Mouse (Mus musculus) cerebellum, postnatal 10 days (tissue): ENCODE data around the gene Kcnk5.

Experiments used
- DNase-seq, 2 experiments: peaks; one replicate each; pipeline ENCODE4 v3.0.0; 2021; ENCODE audit warnings: mixed read lengths in 2 of 2

The Kcnk5 gene

DNA sequence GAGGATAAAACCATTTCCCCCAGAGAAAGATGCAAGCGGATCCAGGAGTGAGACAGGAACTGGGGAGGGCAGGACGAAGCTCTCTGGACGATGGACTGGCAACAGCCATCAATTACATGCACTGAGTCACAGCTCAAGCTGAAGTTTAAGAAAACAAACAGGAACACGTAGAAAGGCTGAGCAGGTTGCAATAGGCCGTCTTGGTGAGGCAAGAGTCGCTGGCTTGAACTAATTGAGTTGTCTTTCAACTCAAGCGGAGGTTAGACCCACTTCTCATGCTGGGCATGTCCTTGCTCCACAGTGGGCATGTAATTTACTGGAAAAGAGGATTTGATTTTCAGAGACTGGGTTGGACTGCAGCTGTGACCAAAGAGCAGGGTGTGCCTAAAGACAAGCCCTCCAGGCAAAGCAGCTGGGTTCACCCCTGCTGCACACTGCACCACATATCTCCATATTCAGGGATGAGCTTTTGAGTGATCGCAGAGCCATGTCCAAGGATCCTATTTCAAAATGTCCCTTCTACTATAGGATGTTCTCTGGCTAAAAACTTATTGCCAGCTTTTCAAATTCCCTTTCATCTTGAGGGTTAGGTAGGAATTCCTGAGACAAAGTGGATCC is 19.6 kb upstream of the Kcnk5 start:
- no peak for DNase-seq

DNA sequence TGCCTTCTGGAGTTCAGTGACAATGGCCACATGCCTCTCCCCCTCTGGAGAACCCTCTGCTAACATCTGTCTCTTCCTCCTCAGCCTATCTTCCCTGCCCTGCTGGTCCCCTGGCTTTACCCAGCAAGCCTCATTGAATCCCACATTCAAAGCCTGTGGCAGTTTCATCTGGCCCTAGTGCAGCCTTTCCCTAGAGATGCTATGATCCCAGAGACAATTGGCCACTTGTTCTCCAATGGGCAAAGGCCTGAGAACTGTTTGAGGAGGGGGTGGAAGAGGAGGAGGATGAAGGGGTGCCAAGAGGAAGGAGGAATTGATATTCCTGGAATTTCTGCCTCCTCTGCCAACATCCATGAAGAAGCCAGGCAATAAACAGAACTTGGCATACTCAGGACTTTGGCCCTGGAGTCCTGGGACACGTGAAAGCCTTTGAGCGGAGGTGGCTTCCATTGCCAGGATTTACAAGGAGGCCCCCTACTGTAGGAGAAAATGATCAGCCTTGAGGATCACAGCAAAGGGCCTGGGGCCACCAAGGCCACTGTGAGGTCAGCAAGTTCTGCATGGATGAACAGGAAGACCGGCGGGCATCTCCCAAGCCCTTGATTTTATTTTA is 11.6 kb upstream of the Kcnk5 start:
- peak in 1 of 2 experiments; percentile 12 for DNase-seq

DNA sequence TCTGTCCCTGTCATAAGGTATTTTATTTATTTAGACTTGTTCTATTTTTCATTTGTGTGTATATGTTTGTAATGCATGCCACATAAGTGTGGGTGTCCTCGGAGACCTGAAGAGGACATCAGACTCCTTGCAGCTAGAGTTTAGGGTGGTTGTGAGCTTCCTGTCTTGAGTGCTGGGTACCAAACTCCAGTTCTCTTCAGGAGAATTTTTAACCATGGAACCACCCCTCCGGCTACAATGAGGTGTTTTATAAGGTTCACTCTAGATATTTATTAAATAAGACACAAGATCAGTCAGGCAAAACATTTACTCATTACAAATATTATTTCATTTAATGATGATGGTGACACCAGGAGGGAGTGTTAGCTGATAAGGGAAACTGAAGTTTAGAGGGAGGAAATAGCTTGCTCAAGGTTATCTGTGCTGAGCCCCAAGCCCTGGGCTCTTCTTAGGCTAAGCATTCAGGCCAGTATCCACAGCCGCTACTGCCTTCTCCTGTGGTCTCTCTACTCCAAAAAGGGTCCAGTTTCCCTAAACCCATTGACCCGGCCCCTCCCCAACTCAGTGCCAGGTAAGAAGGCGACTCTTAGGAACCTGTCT is 9.6 kb upstream of the Kcnk5 start:
- no peak for DNase-seq

DNA sequence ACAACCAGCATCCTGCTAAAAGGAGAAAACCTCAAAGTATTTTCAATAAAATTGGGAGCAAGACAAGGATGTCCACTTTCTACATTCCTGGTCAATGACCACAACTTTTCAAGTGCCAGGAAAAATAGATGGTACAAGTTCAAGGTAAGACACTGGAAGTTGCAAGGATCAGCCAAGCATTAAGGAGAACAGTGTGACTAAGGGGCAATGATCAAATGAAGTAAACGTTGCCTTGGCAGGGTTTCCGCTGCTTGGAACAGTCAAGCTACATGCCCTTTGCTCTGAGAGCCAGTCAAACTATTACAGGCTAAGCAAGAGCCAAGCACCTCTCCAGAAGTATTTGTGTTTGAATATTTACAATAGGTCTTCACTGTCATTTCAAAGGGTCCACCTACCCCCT is 8.1 kb upstream of the Kcnk5 start:
- DNase-seq, result no peak

DNA sequence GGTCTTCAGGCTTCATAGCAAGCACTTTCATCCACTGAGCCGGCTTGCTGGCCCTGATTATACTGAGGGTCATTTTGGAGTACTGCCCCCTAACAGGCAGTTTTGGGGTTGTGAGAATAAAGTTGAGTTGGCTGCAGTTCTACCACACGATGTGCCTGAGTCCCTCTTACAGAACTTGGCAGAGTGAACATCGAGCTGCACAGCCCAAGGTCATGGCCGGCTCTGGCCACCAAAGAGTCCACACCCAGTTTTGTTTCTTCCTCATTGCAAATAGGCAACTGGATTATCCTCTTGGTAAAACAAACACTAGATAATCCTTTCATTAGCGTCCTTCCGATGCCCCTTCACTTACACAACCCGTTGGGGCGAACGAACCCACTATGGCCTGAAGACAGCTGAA is 3.8 kb upstream of the Kcnk5 start:
- no peak for DNase-seq

DNA sequence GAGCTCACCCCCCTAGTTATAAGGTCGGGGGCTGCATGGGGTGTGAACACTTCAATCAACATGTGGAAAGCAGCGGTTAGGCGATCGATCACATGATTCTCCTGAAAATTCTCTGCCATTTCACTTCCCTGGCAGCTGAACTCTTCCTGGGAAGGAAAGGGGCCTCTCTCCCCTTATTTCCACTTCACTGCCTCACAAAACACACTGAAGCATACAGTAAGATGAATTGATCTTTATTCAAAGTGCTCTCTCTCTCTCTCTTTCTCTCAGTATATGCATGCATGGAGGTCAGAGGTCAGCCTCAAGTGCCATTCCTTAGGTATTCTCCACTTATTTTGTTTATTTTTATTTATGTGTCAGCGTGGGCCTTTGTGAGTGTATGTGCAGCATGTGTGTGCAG is 2.1 kb upstream of the Kcnk5 start:
- DNase-seq, result no peak

DNA sequence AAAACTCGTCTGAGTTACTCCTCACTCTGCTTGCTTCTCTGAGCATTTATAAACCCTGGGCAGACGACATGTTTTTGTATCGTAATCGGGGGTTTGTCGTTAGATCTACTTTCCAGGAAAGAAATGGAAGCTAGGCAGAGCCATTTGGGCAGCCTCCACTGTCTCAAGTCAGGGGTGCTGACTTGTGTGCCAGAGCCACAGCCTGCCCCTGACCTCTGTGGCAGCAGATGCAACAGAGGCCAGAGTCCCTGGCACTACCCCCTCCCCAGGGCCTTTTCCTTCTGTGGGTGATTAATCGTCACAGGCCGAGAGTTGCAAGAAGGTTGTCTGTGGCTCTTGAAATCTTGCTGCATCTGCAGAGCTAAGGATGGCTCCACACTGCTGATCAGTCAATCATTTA is 987 bp upstream of the Kcnk5 start:
- no peak for DNase-seq

DNA sequence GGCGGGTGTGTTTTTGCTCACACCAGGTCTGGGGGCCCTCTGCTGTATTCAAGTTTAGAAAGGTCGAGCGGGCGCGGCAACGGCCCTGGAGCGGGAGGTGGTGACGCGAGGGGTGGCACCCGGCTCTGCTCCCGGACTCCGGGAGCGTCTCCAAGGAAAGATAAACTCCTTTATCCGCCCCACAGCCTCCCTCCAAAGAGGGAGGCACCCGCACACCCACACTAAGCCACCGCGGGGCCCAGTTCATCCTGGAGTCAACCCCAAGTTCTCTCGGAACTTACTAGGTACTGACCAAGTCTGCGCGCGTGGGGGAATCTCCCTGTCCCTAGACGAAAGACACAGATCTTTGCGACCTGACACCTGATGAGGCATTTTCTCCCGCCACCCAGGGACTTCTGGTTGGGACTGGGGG is 852 bp downstream of the Kcnk5 start:
- DNase-seq, result no peak

DNA sequence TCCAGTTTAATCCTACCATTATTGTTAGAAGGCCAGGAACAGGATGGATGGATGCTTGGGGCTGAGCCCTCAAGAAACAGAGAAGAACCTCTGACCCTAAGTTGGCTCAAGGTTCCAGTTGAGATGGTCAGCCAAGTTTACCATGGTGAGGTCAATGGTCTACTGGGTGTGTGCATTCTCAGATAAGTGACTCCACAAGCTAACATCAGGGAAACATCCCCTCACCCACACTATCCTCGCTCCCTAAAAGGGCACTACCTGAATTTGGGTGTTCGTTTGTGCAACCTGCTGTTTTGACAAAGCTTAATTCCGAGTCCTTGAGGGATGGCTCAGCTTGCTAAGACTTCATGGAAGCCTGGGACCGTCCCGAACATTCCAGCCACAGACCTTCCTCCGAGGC is 1.3 kb downstream of the Kcnk5 start:
- no peak for DNase-seq

DNA sequence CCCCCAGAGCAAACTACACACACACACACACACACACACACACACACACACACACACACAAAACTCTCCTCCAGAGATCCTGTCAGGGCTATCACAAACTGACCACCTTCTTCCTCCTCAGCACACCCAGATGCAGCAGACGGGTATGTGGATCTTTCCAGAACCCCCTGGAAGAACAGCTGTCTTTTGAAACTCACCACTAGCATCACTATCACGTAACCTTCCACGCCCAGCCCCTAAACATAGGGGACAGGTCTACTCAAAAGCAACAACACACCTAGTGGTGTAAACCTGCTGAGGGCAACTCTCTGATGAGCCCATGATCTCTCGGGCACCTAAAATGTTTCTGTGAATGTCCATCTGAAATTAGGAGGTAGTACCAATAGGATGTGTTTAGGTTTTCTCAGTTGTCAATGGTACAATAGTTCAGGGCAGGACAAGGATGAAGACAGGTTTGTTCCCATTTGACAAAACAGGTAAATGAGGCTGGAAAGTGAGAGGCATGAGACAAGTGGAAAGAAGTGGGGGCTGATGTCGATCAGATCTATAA is 1.8 kb downstream of the Kcnk5 start:
- no peak for DNase-seq

DNA sequence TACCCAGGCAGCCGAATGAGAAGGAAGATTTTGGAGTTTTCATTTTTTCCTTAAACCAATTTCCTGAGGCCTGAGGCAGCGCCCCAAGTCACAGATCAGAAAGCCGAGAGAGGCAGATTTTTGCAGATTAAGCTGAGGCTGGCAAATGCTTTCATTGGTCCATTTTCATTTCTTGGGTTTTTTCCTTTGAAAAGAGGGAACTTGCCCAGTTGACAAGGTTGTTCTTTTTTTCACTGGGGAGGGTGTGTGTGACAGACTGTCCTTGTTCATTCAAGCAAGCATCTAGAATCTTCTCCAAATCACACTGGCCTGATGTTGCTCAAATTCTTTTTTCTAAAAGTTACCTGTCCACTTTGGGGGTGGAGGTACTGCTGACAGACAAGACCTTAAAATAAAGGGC is 2.5 kb downstream of the Kcnk5 start:
- DNase-seq, result no peak

DNA sequence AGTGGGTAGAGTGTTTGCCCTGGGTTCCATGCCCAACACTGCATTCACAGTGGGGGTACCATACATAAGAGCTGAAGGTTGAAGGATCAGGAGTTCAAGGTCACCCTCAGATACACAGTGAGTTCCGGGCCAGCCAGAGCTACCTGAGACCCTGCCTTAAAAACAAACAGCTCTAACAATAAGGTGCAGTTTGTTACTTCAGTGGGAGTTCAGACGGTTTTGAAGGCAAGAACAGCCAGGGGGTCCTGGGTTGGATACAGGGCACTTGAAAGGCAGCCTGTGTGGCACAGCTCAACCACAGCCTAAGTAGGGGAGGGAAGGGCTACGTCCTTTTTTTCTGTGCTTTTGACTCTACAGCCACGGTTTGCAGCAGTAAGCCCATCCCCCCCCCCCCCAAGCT is 3.0 kb downstream of the Kcnk5 start:
- DNase-seq, result no peak

DNA sequence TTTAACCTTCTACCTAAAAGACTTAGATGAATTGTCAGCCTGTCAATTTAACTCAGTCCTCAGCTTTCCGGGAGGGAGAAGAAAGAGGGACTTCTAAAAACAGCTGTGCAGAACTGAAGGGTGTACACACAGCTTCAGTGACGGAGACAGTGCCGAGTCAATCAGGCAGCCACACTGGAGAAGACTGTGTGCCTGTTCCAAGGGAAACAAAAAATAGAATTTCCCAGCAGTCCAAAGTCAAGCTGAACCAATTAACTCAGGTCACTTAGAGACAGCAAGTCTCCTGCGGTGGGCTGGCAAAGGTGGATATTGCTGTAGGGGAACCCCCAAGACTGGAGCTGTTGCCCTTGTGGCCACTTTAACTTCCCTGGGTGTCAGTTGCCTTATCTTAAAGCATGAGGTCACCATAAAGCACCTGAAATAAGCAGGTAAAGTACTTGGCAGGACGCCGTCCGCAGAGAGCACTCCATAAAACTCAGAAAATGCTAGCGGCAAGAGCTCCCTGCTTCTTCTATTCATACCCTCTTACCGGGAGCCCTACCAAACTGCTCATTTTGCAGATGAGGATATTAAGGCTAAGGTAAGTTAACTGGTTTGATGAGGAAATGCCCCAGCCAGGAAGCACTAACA is 4.0 kb downstream of the Kcnk5 start:
- DNase-seq, result no peak

DNA sequence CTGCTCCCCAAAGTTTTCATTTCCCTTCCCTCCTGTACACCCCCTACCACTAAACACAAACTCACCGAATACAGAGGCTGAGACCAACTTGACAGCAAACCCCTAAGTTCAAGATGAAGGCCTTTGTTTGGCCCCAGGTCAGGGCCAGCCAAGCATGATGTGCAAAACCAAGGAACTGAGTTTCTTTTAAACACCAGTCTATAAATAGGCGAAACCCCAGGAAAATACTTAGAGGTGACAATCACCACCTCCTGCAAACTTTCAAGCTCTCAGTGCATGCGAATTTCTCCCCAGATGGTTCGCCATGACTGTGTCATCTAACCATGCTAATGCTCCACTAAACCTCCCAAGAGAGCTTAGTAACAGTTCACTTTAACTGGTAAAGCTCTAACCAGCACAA is 5.9 kb downstream of the Kcnk5 start:
- no peak for DNase-seq

DNA sequence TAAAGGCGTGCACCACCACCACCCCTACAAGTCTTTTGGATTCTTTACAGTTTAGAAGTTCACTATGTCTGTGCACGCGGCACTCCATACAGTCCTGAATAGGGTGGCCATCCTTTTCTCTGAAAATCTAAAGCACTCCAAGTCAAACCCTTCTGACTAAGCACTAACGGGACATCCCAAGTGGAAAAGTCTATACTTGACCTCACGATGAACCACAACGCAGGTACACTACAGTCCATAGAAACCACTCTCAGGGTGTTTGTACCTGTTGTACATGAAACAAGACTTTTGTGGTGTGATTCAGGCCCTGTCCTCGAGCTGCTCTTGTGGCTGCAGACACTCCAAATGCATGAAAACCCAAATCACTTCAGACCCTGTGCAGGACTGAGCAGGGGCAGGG is 6.5 kb downstream of the Kcnk5 start:
- no peak for DNase-seq

DNA sequence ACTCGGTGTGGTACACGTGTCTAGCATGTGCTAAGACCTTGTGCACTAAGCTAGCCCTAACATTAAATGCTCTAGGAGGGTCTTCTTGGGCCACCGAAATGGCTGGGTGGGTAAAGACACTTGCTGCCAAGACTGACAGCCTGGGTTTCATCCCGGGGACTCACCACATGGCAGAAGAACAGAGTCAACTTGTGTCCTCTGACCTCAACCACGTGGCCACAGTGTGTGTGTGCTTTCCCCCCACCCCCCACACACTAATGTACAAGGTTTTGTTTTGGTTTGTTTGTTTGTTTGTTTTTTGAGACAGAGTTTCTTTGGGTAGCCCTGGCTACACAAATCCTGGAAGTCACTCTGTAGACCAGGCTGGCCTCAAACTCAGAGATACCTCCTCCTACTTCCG is 6.9 kb downstream of the Kcnk5 start:
- DNase-seq, result no peak

DNA sequence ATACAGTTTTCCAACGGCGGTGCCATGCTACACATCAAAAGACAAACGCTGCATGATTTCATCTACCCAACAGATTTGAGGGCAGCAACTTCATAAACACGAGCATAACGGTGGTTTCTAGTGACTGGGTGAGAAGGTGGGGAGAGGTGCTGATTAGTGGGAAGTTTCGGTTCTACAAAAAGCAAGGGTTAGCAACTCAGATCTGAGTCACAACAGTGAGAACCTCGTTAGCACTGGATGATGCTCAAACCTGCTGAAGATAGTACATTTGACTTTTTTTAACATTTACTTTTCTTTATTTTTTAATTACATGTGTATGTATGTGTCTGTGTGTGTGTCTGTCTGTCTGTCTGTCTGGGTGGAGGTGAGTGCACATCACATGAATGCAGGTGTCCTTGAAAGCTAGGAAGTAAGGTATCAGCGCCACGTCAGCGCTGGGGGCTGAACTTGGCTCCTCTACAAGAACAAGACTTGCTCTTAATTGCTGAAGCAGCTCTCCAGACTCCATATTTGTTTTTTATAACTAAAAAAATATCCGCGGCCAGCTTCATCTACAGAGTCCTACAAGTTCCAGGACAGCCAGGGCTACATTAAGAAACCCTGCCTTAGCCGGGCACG is 7.6 kb downstream of the Kcnk5 start:
- no peak for DNase-seq

DNA sequence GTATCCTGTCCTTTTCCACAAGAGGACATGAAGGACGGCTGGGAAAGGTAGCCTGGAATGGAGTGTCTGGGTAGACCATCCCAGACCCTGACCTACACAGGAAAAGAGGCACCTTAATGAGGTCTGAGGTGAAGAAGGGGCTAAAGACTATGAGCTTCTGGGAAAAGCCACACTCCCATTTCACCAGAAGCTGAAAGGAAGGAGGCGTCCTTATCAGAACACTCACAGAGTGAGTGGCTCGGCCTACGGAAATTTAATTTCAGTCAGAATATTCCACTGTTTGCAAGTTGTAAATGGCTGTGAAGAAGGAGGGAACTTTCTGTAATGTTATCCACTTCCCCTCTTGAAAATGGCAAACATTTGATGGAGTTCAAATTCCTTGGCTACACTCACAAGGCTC is 8.7 kb downstream of the Kcnk5 start:
- no peak for DNase-seq

DNA sequence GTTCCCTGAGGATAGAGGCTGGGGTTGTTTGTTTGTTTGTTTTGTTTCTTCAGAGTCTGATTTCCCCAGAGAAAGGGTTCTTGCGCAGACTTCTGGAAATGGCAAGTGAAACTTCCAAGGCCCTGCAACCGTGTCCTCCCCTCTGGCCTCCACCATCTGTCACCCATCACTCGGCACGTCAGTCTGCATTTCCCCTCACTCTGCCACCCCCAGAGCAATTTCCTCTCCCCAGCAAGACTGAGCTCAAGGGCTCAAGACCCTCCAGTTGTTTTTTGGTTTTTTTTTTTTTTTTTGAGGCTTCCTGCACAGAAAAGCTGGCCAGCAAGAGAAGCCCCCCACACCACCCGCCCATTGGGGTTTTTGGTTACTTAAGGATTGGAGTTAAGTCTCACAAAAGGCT is 9.1 kb downstream of the Kcnk5 start:
- DNase-seq, result no peak

DNA sequence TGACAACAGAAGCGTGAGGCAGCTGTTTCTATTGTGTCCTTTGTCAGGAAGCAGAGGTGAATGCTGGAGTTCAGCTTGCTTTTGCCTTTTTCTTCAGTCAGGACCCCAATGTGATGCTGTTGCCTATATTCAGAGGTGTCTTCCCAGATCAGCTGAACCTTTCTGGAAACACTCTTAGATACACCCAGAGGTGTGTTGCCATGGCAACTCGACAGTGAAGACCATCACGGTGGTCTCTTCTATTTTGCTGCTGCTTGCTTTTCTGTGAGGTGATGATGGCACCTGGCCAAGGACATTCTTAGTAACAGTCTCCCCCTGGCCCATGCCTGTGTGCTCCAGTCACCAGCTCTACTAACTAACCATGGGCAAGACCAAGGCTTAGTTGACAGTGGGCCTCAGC is 9.8 kb downstream of the Kcnk5 start:
- peak in 1 of 2 experiments; percentile 16 for DNase-seq

DNA sequence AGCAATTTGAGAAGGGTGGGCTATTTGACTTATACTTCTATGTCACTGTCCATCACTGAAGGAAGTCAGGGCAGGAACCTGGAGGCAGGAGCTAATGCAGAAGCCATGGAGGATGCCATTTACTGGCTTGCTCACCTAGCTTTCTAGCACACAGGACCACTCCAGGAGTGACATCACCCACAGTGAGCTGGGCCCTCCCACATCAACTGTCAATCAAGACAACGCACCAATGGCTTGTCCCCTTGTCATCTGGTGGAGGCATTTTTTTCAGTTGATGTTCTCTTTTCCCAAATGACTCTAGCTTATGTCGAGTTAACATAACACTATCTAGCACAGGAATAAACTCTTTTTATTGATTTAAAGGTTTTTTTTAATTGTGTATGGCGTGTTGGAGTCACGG is 12.4 kb downstream of the Kcnk5 start:
- DNase-seq, result no peak

DNA sequence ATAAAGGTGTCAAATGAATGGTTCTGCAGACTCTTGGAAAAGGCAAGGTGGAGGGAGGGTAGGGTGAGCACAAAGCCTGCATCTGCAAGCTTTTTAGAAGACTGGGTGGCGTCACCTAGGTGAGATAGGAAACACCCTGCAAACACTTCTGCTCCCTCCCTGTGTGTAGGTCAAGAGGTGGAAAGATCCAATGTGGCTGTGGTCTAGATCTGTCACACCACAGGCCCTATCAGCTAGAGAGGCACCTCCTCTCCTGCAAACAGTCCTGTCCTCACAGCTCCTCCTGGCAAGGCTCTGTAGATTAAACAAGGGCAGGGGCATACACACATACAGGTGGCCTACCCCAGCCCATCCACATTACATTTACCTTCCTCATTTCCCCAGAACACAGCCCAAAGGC is 13.1 kb downstream of the Kcnk5 start:
- no peak for DNase-seq

DNA sequence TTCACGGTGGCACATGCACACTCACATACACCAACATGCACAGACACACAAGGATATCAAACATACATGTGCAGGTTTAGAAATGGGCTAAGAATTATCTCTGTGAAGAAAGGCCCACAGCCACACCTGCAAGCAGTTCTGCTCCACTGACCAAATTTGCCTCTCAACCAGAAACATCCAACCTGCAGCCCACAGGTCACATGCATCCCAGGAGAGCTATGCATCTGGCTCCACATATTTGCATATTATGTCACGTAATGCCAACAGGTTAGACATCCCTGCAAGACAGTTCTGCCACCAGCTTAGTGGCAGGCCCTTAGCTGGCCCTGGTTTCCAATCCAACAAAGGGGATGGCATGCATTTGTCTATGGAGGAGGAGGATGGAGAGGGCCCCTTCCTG is 13.6 kb downstream of the Kcnk5 start:
- no peak for DNase-seq

DNA sequence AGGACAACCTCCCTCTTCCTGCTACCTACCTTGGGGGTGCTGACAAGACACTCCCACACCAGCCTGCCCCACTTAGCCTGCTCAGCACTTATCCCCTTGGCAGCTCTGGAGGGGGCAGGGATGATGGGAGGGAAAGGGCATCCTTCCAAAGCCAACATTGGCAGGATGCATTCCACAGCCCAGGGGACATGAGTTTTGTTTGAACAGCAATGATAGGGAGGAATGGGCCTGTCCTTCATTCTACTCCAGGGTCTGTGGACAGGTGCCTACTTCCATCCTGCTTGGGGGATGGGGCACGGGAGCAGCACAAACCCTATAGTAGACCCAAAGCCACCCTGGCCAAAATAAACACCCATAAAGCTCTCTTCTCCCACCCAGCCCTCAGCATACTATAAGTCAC is 16.2 kb downstream of the Kcnk5 start:
- peak in 1 of 2 experiments; percentile 10 for DNase-seq
